In genomic region chr11:12171312-12171711, GRCm38 (mm10) we compare ENCODE assay signal across 20 mouse cellular contexts.
DNase-seq lines count a peak whose midpoint lies in the region; TF ChIP-seq lines count a peak whose summit lies in the region.
"Had no signal": no experiment of that assay in that cellular context is flagged by ENCODE, and none has a peak within 500 bp of the region (broad histone marks: within the 10 kb centered on the region; RNA-seq: fewer than 3 reads in every experiment).

No protein-coding gene starts in this region.

- H3K27ac ChIP-seq in left cerebral cortex, adult 2 months: no peak overlapping the region
- H3K27ac ChIP-seq: embryonic facial prominence, embryonic 13.5 days; forebrain, embryonic 13.5 days; heart, adult 2 months; hindbrain, embryonic 14.5 days; stomach, postnatal 0 days had no signal

- intact Hi-C loops in left cerebral cortex, adult 2 months (cut with DNase I): no loop called here

- peak; percentile 54 for DNase-seq in adrenal gland, postnatal 10 days
- no peak for DNase-seq in adrenal gland, adult 18-20 months (ENCODE audit: low spot score in 2 of 2)
- peak; percentile 11 for DNase-seq in retina, postnatal 1 day
- DNase-seq in retina, embryonic 14.5 days (ENCODE audit: low spot score): no peak
- DNase-seq in gastrocnemius, postnatal 25 days: peak; percentile 34
- DNase-seq in left cerebral cortex, adult 2 months (ENCODE audit: extremely low spot score in 1 of 2, low spot score in 2 of 2): no peak
- DNase-seq in left cerebral cortex, adult 18-20 months (ENCODE audit: low spot score in 2 of 2): no peak
- DNase-seq: cerebellum, adult 18-20 months; cerebellum, postnatal 14 days; kidney, adult 18-20 months; liver, postnatal 0 days; right cerebral cortex, adult 18-20 months; right cerebral cortex, postnatal 4 days; thymus, adult 2 months; thymus, postnatal 4 days had no signal

- no peak overlapping the region for H3K4me3 ChIP-seq in left cerebral cortex, adult 2 months
- H3K4me3 ChIP-seq: embryonic facial prominence, embryonic 13.5 days; forebrain, embryonic 13.5 days; heart, adult 2 months had no signal

- no peak for TF ChIP-seq CTCF in left cerebral cortex, adult 2 months (IDR thresholded peaks at IDR 0.05)

Comparison
In these comparisons a context has a peak if more than half of its experiments do, and no peak if none do; other contexts are left out.
1. DNase-seq: peak in adrenal gland, postnatal 10 days (single experiment), retina, postnatal 1 day (single experiment) and gastrocnemius, postnatal 25 days (single experiment); none in adrenal gland, adult 18-20 months (0 of 2), retina, embryonic 14.5 days (single experiment), left cerebral cortex, adult 2 months (0 of 2) and left cerebral cortex, adult 18-20 months (0 of 2).